Mouse (Mus musculus) ES-E14 (cell line): ENCODE measurements at regions not wholly inside any gene's neighbourhood (a gene's known extent, or its start where the extent isn't known, plus 50 kb on each side); places are given as distances from the start of the nearest gene placed in this dataset.

Experiments used
- HCFC1 ChIP-seq: IDR thresholded peaks from 2 replicates; pipeline ENCODE4 v1.6.1; 2012; ENCODE audit warnings: low read length, inconsistent platforms, borderline replicate concordance; ENCODE audit not compliant: insufficient read depth
- ZC3H11A ChIP-seq: IDR thresholded peaks from 2 replicates; pipeline ENCODE4 v1.6.1; 2012; ENCODE audit warnings: low read depth, mild to moderate bottlenecking, inconsistent platforms, low read length, borderline replicate concordance
- ZNF384 ChIP-seq: IDR thresholded peaks from 2 replicates; pipeline ENCODE4 v1.6.1; 2012; ENCODE audit warnings: low read depth, low read length, inconsistent platforms

GRCm38 (mm10) chr10:117478202-117478930, 98.6 kb upstream of the Cpsf6 start:
- no peak for TF ChIP-seq HCFC1
- no peak for TF ChIP-seq ZC3H11A
- TF ChIP-seq ZNF384: no peak
